In genomic region chr15:3205522-3205921, GRCm38 (mm10) we compare ENCODE assay signal across 26 mouse cellular contexts.
"Had no signal": no experiment of that assay in that cellular context is flagged by ENCODE, and none has a peak within 500 bp of the region (broad histone marks: within the 10 kb centered on the region; RNA-seq: fewer than 3 reads in every experiment).

No protein-coding gene starts in this region.

- H3K9me3 ChIP-seq: limb, embryonic 10.5 days; liver, embryonic 13.5 days had no signal

- H3K4me1 ChIP-seq: heart, embryonic 13.5 days; heart, embryonic 15.5 days; hindbrain, embryonic 13.5 days; hindbrain, embryonic 15.5 days; kidney, embryonic 15.5 days; limb, embryonic 10.5 days; limb, embryonic 12.5 days; liver, embryonic 13.5 days had no signal

- H3K27me3 ChIP-seq: heart, embryonic 13.5 days; heart, embryonic 15.5 days; hindbrain, embryonic 13.5 days; hindbrain, embryonic 15.5 days; kidney, embryonic 15.5 days; limb, embryonic 12.5 days; liver, embryonic 13.5 days had no signal

- H3K4me2 ChIP-seq: heart, embryonic 11.5 days; heart, embryonic 13.5 days; heart, embryonic 15.5 days; hindbrain, embryonic 13.5 days; hindbrain, embryonic 15.5 days; kidney, embryonic 15.5 days; limb, embryonic 12.5 days; liver, embryonic 11.5 days; liver, embryonic 13.5 days had no signal

- H3K4me3 ChIP-seq: heart, adult 2 months; heart, embryonic 13.5 days; heart, embryonic 15.5 days; hindbrain, embryonic 13.5 days; hindbrain, embryonic 15.5 days; kidney, embryonic 15.5 days; limb, embryonic 10.5 days; limb, embryonic 12.5 days; liver, embryonic 13.5 days had no signal

- H3K9ac ChIP-seq: heart, embryonic 13.5 days; heart, embryonic 15.5 days; hindbrain, embryonic 13.5 days; hindbrain, embryonic 15.5 days; kidney, embryonic 15.5 days; limb, embryonic 12.5 days; liver, embryonic 13.5 days had no signal

- ATAC-seq: hindbrain, postnatal 0 days; intestine, embryonic 16.5 days had no signal

- DNase-seq: gastrocnemius, postnatal 14 days; gastrocnemius, postnatal 36 days; heart, adult 2 months; heart, postnatal 14 days; heart, postnatal 36 days; kidney, adult 11 months; kidney, adult 2 months; kidney, adult 9 months; kidney, postnatal 14 days; kidney, postnatal 36 days; layer of hippocampus, adult 9-11 months; layer of hippocampus, postnatal 36 days; liver; liver, embryonic 13.5 days had no signal

- H3K36me3 ChIP-seq: heart, embryonic 13.5 days; heart, embryonic 15.5 days; hindbrain, embryonic 13.5 days; hindbrain, embryonic 15.5 days; kidney, embryonic 15.5 days; limb, embryonic 10.5 days; limb, embryonic 12.5 days; liver, embryonic 13.5 days had no signal

- H3K27ac ChIP-seq: heart, adult 2 months; heart, embryonic 13.5 days; heart, embryonic 15.5 days; hindbrain, embryonic 13.5 days; hindbrain, embryonic 15.5 days; hindbrain, postnatal 0 days; kidney, embryonic 15.5 days; kidney, postnatal 0 days; limb, embryonic 10.5 days; limb, embryonic 12.5 days; liver, embryonic 13.5 days had no signal
